Mouse (Mus musculus) B cell, adult 67 days (primary cell): Measurements from ENCODE around the gene Ippk. TPM values are rescaled to one million over a fixed set of nuclear protein-coding genes. Genes with fewer than 3 reads are reported as not detected.

Experiments
- total RNA-seq, 2 experiments: library from RNA; stranded (reverse); gene quantifications; 4 replicates each; pipeline ENCODE4 v1.2.4; 2023

Gene Ippk
- total RNA-seq = 1 to 10 TPM; 8.9 to 9.0 TPM

DNA sequence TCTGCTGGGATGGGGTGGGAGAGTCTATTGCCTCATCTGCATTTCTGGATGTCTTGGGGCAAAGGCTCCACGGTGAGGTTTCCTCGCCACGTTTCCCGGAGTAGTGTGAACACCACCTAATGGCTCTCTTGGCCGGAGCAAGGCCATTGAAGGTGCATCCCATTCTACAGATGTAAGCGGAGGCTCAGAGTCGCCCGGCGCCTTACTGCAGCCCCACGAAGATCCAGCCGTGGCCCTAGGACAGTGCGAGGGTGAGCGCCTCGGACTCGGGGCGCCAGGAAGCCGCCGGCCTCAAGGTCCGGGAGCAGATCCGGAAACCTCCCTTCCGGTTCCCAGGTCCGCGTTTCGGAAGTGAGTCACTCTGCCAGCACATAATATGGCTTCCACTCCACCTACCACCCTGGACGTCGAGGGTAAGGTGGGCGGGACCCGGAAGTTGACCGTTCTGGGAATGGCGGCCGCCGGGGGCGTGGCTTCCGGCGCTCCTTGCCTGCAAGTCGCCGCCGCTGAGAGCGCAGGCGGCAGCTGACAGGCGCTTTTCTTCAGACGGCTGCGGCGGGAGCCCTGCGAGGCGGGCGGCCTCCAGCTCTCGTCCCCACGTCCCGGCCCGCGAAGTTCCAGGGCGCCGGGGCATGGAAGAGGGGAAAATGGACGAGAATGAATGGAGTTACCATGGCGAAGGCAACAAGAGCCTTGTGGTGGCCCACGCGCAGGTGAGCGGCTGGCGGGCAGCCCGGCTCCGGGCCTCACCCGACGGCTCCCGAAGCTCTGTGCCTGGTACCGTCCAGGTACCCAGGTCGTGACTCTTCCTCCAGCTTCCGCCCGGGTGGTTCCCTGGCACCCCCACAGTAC is at the start of gene Ippk:
TSS of gene Ippk (plus strand) at position 496 of the 852 bp plus-strand sequence.

DNA sequence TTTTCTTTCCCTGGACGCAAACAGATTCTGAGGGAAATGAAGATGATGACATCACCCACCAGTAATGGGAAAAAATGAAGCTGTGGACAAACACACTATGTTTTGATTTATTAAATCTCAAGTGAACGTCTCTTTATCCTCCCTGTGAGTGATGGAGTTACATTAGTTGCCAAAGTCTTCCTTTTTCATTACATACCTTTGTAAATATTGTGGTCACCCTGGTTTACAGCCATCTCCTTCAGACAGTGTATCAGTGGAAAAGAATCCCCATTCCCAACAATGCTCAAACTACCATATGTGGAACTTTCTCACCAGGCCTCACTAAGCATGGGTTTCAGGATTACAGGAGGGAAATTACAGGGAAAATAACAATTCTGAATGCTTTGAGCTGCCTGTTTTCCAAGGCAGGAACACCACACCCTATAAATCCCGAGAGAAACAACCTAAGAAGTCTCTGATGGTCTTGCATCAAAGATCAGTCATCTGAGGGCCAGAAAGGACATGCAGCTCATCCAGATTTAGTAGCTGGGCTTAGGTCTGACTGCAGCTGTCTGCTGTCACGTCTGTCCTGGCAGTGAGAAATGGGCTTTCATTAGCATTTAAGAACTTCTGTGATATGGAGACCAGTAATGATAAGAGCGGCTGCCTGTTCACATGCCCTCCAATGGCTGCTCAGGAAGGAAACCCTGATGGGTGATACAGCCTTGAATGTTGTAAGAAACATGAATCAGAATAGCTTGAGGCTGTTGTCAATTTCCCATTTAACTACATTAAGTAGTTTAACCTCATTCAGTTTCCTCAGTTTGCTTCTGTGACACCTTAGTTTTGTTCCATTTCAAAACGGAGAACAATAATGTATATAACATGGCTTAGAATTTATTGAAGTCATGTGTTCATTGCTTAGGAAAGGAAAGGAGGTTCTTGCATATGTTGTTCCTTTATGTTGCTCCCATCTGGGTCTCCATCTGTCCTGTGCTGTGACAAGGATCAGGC is 71.6 kb downstream of the Ippk start, which contains the start of gene Tes3-ps:
TSS of gene Tes3-ps (plus strand) at position 943 of the 993 bp plus-strand sequence.

DNA sequence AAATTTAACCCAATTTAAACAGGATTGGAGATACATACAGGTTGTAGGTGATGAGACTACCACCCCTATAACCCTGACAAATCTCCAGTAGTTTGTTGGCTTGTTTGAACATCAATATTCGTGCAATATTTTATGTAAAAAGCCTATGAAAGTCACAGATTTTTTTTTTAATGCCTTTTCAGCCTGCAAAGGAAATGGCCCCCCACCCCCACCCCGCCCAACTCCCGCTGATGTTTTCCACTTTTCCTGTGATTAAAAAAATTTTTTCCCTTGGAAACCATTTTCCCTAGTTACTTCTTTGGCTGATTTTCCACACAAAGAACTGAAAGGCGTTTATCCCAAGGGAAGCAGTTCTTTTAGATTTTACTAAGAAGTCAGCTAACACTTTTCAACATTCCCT is 83.5 kb downstream of the Ippk start, which contains the start of gene Ecm2:
TSS of gene Ecm2 (plus strand) at position 301 of the 400 bp plus-strand sequence.

Other genes with a start within 250 kb of the Ippk start
- gene Ninj1, start 233.8 kb upstream of the Ippk start, total RNA-seq = 10 to 100 TPM; 19.0 to 22.1 TPM
- gene Card19, start 205.2 kb upstream of the Ippk start, total RNA-seq = 10 to 100 TPM; 47.9 to 52.1 TPM
- gene Susd3, start 172.5 kb upstream of the Ippk start, total RNA-seq = 10 to 100 TPM; 64.9 to 68.2 TPM
- 100 to 1,000 TPM; 102 to 108 TPM for gene Fgd3, start 100.9 kb upstream of the Ippk start, total RNA-seq
- gene Bicd2, start 79.7 kb upstream of the Ippk start, total RNA-seq = 10 to 100 TPM; 22.7 to 28.7 TPM
- gene Tes3-ps, start 72.1 kb downstream of the Ippk start, total RNA-seq = under 1 TPM; 0.55 to 0.68 TPM
- gene Ecm2, start 83.6 kb downstream of the Ippk start, total RNA-seq = under 1 TPM in 1 of 2 experiments, not detected in 1; 0.09 TPM
- gene Aspn, start 123.2 kb downstream of the Ippk start, total RNA-seq = not detected
- under 1 TPM in 1 of 2 experiments, not detected in 1; 0.33 TPM for gene Omd, start 161.2 kb downstream of the Ippk start, total RNA-seq
- not detected for gene Ogn, start 186.8 kb downstream of the Ippk start, total RNA-seq
- gene Cenpp, start 231.5 kb downstream of the Ippk start, total RNA-seq = 1 to 10 TPM in 1 of 2 experiments, under 1 TPM in 1; 0.98 to 1.0 TPM
- gene Nol8, start 231.8 kb downstream of the Ippk start, total RNA-seq = 10 to 100 TPM; 46.2 to 49.6 TPM